Mouse (Mus musculus): Measurements from ENCODE around the gene Rpe. TPM values are rescaled to one million over a fixed set of nuclear protein-coding genes. Genes with fewer than 3 reads are reported as not detected.

Rpe gene
- total RNA-seq, 1 experiment from 2014 or later: 38.9 TPM

GRCm38 (mm10) chr1:66768764-66769163 lies 68.1 kb downstream of the Rpe start:
- no peak for ATAC-seq (replicated peaks; ENCODE audit: low read depth, poor library complexity, severe bottlenecking)

Other genes with a start within 250 kb of the Rpe start
- not detected in 2 replicates for gene Unc80, start 232.5 kb upstream of the Rpe start, total RNA-seq (2017)
- 46.3 and 57.1 TPM in 2 replicates for gene Kansl1l, start 116.7 kb downstream of the Rpe start, total RNA-seq (2017)
- 89.4 and 98.8 TPM in 2 replicates for gene Acadl, start 162.4 kb downstream of the Rpe start, total RNA-seq (2017)
- not detected in 2 replicates for gene Myl1, start 244.6 kb downstream of the Rpe start, total RNA-seq (2017)

Measured in common myeloid progenitor, adult 5-6 weeks (primary cell).